Mouse (Mus musculus) midbrain, embryonic 10.5 days (tissue): ENCODE measurements around the gene BC051019. TPM values are rescaled to one million over a fixed set of nuclear protein-coding genes. Genes with fewer than 3 reads are reported as not detected.

Experiments
- DNase-seq: peaks from one replicate; pipeline ENCODE4 v3.0.0-alpha.2; 2017; ENCODE audit warnings: low spot score
- H3K27ac ChIP-seq: fragments of 300-500 bp; sonication (generic); replicated peaks from 2 replicates; pipeline ENCODE4 v1.5.1; 2016; ENCODE audit warnings: mild to moderate bottlenecking
- H3K27me3 ChIP-seq: fragments of 300-500 bp; sonication (generic); 2 replicates; pipeline ENCODE4 v1.6.1; 2016; ENCODE audit warnings: low read depth, mild to moderate bottlenecking; ENCODE audit not compliant: poor library complexity, severe bottlenecking
- H3K36me3 ChIP-seq: fragments of 300-500 bp; sonication (generic); 2 replicates; pipeline ENCODE4 v1.6.1; 2016; ENCODE audit warnings: mild to moderate bottlenecking, moderate library complexity
- H3K4me1 ChIP-seq: fragments of 300-500 bp; sonication (generic); 2 replicates; pipeline ENCODE4 v1.6.1; 2016
- H3K4me3 ChIP-seq: fragments of 300-500 bp; sonication (generic); 2 replicates; pipeline ENCODE4 v1.5.1; 2016; ENCODE audit warnings: mild to moderate bottlenecking, moderate library complexity
- H3K9me3 ChIP-seq: fragments of 300-500 bp; sonication (generic); replicated peaks from 2 replicates; pipeline ENCODE4 v1.6.1; 2016; ENCODE audit warnings: mild to moderate bottlenecking
- WGBS: fragments of 180-500 bp; shearing (Covaris S2); methylation state at CpG from one replicate; pipeline ENCODE4 v1.1.7; 2016; 5-methylcytosine and 5-hydroxymethylcytosine counted together
- polyA plus RNA-seq: library from polyadenylated mRNA; unstranded; fragments of >200 nt; fragmentation: Nextera tagmentation; extraction: Ambion mirVana; gene quantifications from 2 replicates; pipeline ENCODE4 v1.2.1, GENCODE M21; 2016

Gene BC051019
- polyA plus RNA-seq, 1 experiment from 2014 or later = 0.09 TPM

DNA sequence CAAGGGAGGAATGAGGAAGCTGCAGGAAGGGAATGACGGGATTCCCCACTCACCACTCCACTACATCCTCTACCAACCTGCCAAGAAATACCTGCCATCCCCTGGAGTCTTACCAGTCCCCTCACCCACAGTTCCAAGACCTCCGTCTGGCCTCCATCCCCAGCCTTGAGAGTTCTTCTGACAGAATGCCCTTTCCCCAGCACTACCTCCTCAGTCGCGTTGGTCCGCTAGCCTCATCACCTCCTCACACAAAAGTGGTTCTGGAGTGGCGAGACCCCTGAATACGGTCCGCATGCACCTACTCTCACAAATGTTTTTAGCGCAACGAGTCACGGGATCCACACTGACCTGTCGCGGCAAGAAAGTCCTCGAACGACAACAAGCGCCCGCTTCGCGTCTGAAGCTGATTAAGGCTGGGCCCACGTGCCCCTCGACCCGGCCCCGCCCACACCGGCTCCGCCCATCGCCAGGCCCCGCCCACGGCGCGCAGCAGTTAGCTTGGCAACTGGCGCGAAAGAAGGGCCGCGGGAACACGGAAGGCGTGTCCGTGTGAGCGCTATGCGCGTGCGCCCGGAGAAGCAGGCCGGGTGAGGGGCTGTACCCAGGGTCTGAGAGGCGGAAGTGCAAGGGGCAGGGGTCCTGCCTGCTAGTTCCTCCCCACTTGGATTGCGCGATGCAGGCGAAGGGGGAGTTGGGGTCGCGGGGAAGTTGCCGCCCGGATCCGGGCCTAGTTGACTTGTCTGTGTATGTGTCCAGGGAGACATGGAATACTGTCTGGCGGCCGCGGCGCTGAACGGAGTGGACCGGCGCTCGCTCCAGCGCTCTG is 20.2 kb downstream of the BC051019 start, which contains the start of the genes St5 and Akip1:
Gene St5 (minus strand): TSS at position 416 of the 826 bp plus-strand sequence.
Gene Akip1 (plus strand): TSS at position 501 of the 826 bp plus-strand sequence.
- peaks cover 18% of the 10 kb centered on the region for H3K4me1 ChIP-seq
- peaks cover 12% of the 10 kb centered on the region for H3K36me3 ChIP-seq
- peak; percentile 97 for DNase-seq
- peak within 1 kb of the TSS; percentile 79 for H3K4me3 ChIP-seq
- peak within 1 kb of the TSS; percentile 91 for H3K27ac ChIP-seq
- H3K9me3 ChIP-seq = no peaks in the 10 kb centered on the region; the same call in 1 of the 2 replicates
- under 1% methylated on average over 61 of the region's 61 CpGs for WGBS
- H3K27me3 ChIP-seq = peaks cover 12% of the 10 kb centered on the region

DNA sequence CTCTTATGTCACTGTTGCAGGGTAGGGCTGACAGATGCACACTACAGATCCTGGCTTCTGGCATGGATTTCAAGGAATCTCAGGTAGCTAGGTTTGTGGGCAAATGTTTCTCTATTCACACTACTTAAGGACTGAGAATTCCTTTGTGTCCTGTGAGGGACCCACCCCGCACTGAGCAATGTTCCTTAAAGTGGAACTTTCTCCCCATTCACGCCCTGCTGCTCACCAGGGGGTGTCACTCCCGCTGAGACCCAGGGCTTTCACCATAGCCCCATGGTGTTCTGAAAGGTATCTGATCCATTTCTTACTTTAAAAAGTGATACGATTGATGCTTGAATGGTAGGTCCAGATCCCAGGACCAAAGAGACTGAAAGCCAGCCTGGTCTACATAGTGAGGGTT is 20.9 kb downstream of the BC051019 start:
- Histone ChIP-seq H3K27me3 (peaks cover 12% of the 10 kb centered on the region), H3K36me3 (peaks cover 5% of the 10 kb centered on the region), H3K27ac (no peak overlapping the region), H3K4me3 (peak overlapping the region; percentile 79), H3K9me3 (no peaks in the 10 kb centered on the region; the same call in 1 of the 2 replicates), H3K4me1 (peaks cover 18% of the 10 kb centered on the region)
- 30% methylated on average over 4 of the region's 4 CpGs for WGBS
- no peak for DNase-seq

DNA sequence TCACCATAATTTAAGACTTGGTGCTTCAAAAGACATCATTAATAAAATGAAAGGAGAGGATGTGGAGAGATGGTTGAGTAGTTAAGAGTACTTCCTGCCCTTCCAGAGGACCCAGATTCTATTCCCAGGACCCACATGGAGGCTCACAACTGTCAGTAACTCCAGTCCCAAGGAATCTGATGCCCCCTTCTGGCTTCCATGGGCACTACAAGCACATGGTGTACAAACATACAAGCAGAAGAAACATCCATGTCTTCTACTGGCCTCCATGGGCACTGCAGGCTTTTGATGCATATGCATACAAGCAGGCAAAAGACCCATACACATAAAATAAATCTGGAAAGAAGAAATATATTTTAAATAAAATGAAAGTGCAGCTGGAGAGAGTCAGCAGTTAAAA is 23.4 kb downstream of the BC051019 start:
- Histone ChIP-seq H3K27me3 (peaks cover 12% of the 10 kb centered on the region), H3K4me3 (no peak overlapping the region), H3K9me3 (no peaks in the 10 kb centered on the region; the same call in 1 of the 2 replicates), H3K27ac (no peak overlapping the region), H3K4me1 (peaks cover 20% of the 10 kb centered on the region), H3K36me3 (no peaks in the 10 kb centered on the region)
- DNase-seq = no peak

DNA sequence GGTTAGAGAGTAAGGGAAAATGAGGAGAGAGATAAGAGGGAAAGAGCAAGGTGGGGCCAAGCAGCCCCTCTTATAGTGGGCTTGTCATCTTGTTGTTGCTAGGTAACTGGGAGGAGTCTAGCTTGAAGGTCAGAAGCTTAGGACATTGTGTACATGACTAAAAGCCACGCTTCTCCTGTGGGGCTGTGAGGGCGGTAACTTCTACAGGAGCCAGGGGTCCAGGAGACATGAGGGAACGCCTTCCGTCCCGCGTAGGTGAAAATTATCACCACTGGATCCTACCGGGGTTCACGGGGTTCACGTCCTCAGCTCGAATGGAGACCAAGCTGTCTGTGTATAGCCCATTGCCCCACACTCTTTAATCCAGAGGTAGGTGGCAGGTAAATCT is 28.3 kb downstream of the BC051019 start:
- H3K4me3 ChIP-seq = no peak overlapping the region
- no peak for DNase-seq
- H3K36me3 ChIP-seq = no peaks in the 10 kb centered on the region
- no peak overlapping the region for H3K27ac ChIP-seq
- H3K27me3 ChIP-seq = no peaks in the 10 kb centered on the region
- 92% methylated on average over 10 of the region's 10 CpGs for WGBS
- no peaks in the 10 kb centered on the region; the same call in 1 of the 2 replicates for H3K9me3 ChIP-seq
- peaks cover 3% of the 10 kb centered on the region for H3K4me1 ChIP-seq

DNA sequence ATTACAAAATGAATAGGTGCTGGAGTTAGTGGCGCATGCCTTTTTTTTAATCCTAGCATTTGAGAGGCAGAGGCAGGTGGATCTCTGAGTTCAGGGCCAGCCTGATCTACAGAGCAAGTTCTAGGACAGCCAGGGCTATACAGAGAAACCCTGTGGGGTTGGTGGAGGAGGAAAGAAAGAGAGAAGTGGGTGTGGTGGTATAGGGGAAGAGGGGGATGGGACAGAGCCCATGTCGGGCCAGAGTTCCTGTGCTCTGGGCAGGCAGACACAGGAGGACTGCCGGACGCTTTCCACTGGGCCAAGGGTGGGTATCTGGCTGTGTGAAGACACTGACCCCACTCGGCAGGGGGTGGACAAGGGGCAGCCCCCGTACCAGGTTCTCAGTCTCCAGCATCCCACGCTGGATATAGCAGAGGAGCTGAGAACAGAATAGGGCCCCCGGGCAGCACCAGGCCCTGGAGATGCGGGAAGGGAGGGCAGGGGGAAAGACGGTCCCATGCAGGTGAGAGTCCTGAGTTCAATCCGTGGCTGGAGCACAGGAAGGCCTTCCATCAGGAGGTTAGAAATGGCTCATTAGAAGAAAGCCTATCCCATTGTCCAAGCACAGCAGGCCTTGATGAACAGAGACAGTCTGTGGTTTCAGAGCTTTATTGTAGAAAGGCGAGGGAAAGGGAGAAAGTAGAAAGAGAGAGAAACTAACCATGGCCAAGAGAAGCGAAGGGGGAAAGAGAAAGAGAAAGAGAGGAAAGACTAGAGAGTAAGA is 28.9 kb downstream of the BC051019 start:
- H3K9me3 ChIP-seq = no peaks in the 10 kb centered on the region
- no peak for DNase-seq
- 83% methylated on average over 13 of the region's 13 CpGs for WGBS
- H3K4me1 ChIP-seq = peaks cover 3% of the 10 kb centered on the region
- no peaks in the 10 kb centered on the region for H3K27me3 ChIP-seq
- no peak overlapping the region for H3K4me3 ChIP-seq
- no peak overlapping the region for H3K27ac ChIP-seq
- no peaks in the 10 kb centered on the region for H3K36me3 ChIP-seq

DNA sequence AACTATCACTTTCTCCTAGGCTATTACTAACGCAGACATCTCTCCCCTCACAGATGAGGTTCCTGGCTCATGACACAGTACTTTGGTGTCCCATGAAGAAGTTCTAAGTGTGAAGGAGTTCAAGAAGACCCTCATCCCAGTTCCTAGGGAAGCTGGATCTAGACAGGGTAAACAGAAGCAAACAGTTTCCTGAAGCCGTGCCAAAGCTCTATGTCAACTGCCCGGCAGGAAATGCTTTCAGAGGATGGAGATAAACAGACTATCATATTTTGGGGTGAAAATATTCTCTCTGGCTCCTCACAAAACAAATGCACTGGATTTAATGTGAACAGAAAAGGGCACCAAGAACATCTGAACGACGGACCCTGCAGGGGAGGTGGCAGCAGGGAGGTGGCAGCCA is 32.7 kb downstream of the BC051019 start:
- H3K4me1 ChIP-seq = peaks cover 12% of the 10 kb centered on the region
- no peaks in the 10 kb centered on the region for H3K36me3 ChIP-seq
- no peaks in the 10 kb centered on the region for H3K9me3 ChIP-seq
- DNase-seq = no peak
- H3K27me3 ChIP-seq = no peaks in the 10 kb centered on the region
- H3K4me3 ChIP-seq = no peak overlapping the region
- H3K27ac ChIP-seq = no peak overlapping the region
- WGBS = 91% methylated on average over 5 of the region's 5 CpGs

DNA sequence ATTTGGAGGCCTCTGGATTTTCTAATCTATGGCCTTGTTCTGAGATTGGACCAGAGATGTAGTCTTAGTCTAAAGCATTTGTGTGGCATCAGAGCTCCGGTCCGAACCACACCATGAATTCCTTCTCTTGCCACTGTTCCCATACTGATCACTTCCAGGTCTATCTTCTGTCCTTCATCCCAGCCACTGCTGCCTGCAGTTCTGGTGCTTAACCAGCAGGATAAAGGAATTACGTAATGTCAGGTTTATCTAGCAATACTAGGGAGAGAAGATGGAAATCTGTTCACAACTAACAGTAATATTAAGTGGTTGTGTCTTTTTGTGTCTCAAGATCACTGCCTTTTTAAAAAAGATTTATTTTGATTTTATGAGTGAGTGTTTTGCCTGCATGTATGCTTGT is 33.5 kb downstream of the BC051019 start:
- 97% methylated on average over 3 of the region's 3 CpGs for WGBS
- no peak for DNase-seq

DNA sequence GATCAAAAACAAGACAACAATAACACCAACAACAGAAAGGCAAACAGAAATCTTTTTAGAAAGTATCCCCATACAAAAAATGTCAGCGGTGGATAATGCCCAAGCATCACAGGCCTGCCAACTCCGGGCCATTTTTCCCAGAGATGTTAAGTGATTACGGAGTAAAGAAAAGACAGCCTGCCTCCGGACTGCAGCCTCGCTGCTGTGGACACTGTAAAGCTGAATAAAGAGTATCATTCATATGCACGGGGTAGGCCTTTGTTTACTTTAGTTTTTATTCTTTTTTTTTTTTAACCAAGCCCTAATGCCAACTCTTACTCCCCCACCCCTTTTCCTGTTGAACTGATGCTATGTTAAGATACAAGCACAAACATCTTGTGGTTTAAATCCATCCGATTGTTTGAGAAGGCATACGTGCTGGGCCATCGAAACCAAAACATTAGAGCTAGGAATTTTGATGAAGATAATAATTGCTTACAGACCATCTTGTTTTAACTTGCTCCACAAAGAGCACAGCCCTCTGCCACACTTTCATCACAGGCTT is 37.0 kb downstream of the BC051019 start:
- 70% methylated on average over 9 of the region's 9 CpGs for WGBS
- Histone ChIP-seq H3K9me3 (no peaks in the 10 kb centered on the region), H3K27ac (no peak overlapping the region), H3K36me3 (no peaks in the 10 kb centered on the region), H3K27me3 (no peaks in the 10 kb centered on the region), H3K4me3 (no peak overlapping the region), H3K4me1 (0 out of 2 replicates have a peak, but pooled peaks cover 10% of the 10 kb centered on the region)
- no peak for DNase-seq

More for the DNA sequence above, 33.5 kb downstream of the BC051019 start:
- no peak overlapping the region for H3K27ac ChIP-seq
- H3K4me1 ChIP-seq = peaks cover 10% of the 10 kb centered on the region; the same call in 1 of the 2 replicates
- no peak overlapping the region for H3K4me3 ChIP-seq
- no peaks in the 10 kb centered on the region for H3K9me3 ChIP-seq
- H3K27me3 ChIP-seq = no peaks in the 10 kb centered on the region
- no peaks in the 10 kb centered on the region for H3K36me3 ChIP-seq

DNA sequence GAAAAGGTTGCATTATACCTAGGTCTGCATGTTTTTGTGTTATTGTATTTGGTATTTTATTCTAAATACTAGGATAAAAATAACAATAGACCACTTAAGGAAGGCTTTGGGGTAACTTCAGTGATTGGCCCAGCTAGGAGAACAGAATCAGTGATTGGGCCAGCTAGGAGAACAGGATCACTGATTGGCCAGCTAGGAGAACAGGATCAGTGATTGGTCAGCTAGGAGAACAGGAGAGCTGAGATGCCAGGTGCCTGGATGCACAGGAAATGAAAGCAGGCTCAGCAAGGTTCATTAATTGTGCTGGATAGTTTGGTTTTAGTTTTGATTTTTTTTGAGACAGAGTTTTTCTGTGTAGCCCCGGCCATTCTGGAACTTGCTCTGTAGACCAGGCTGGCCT is 42.8 kb downstream of the BC051019 start:
- H3K27ac ChIP-seq = no peak overlapping the region
- H3K36me3 ChIP-seq = no peaks in the 10 kb centered on the region
- H3K4me3 ChIP-seq = no peak overlapping the region
- H3K27me3 ChIP-seq = no peaks in the 10 kb centered on the region
- 0 out of 2 replicates have a peak, but pooled peaks cover 6% of the 10 kb centered on the region for H3K4me1 ChIP-seq
- WGBS = 91% methylated on average over 1 of the region's 1 CpGs
- no peaks in the 10 kb centered on the region for H3K9me3 ChIP-seq
- DNase-seq = no peak

DNA sequence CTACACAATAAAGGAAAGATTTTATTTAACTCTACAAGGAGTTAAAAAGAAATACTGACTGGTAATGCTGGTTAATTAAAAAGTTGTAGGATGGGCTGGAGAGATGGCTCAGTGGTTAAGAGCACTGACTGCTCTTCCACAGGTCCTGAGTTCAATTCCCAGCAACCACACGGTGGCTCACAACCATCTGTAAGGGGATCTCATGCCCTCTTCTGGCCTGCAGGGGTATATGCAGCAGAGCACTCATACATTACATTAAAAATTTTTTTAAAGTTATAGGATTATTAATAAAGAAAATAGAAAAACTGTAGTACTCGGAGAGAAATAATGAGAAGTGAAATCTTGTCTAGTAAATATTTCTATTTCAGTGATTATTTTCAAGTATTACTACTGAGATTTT is 43.4 kb downstream of the BC051019 start:
- Histone ChIP-seq H3K4me3 (no peak overlapping the region), H3K4me1 (0 out of 2 replicates have a peak, but pooled peaks cover 6% of the 10 kb centered on the region), H3K36me3 (no peaks in the 10 kb centered on the region), H3K27me3 (no peaks in the 10 kb centered on the region), H3K27ac (no peak overlapping the region), H3K9me3 (no peaks in the 10 kb centered on the region)
- WGBS = 94% methylated on average over 2 of the region's 2 CpGs
- DNase-seq = no peak

DNA sequence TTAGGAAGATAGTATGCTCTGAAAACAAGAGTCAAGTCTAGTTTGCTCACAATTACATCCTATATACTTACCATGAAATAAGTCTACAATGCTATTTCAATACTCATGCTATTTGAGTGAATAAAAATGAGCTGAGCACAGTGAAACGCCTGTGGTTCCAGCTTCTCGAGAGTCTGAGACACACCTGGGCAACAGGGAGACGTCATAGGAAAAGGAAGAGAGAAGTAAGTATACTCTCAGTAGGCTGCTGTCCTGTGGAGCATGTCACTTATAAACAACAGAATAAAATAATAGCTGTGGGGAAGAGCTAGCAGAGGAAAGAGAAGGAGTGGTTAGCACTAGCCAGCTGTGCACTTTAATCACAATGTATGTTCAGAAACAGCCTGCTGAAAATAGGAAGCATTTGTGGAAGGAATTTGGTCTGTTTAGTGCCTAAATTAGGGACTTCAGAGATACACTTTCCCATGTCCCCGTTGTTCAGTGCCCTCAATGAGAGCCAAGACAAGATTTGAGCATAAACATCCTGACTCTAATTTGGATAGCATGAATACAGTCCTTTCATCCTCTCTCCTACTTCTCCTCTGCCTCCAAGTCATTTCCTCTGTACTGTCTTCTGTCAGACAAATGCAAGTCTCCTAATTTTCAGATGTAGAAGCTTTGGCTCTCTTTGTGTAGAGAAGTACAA is 48.6 kb downstream of the BC051019 start:
- WGBS = 83% methylated on average over 4 of the region's 4 CpGs

More for the DNA sequence above, 48.6 kb downstream of the BC051019 start:
- peaks cover 29% of the 10 kb centered on the region for H3K4me1 ChIP-seq
- no peak for DNase-seq
- H3K9me3 ChIP-seq = no peaks in the 10 kb centered on the region
- no peak overlapping the region for H3K4me3 ChIP-seq
- H3K27ac ChIP-seq = no peak overlapping the region
- H3K27me3 ChIP-seq = peaks cover 13% of the 10 kb centered on the region
- no peaks in the 10 kb centered on the region for H3K36me3 ChIP-seq
